Mouse (Mus musculus) lung, embryonic 16.5 days (tissue): Measurements from ENCODE around the gene Zfp800. TPM values are rescaled to one million over a fixed set of nuclear protein-coding genes. Genes with fewer than 3 reads are reported as not detected.

ENCODE experiments used
- ATAC-seq: fragments of 200-750 bp; cut with Nextera tagmentation; 2 replicates; pipeline ENCODE4 v1.8.0; 2017; ENCODE audit warnings: low read depth, mild to moderate bottlenecking, moderate library complexity
- H3K27ac ChIP-seq: fragments of 300-500 bp; sonication (generic); 2 replicates; pipeline ENCODE4 v1.5.1; 2014; ENCODE audit warnings: mild to moderate bottlenecking, control low read depth, low read length
- H3K27me3 ChIP-seq: fragments of 300-500 bp; sonication (generic); 2 replicates; pipeline ENCODE4 v1.6.1; 2014; ENCODE audit warnings: low read depth, low read length, mixed read lengths; ENCODE audit not compliant: control insufficient read depth, insufficient read depth
- H3K36me3 ChIP-seq: fragments of 300-500 bp; sonication (generic); 2 replicates; pipeline ENCODE4 v1.6.1; 2014; ENCODE audit warnings: low read length; ENCODE audit not compliant: control insufficient read depth, insufficient read depth
- H3K4me1 ChIP-seq: fragments of 300-500 bp; sonication (generic); replicated peaks from 2 replicates; pipeline ENCODE4 v1.6.1; 2014; ENCODE audit warnings: low read length, mixed read lengths; ENCODE audit not compliant: control insufficient read depth, insufficient read depth
- H3K4me2 ChIP-seq: fragments of 300-500 bp; sonication (generic); 2 replicates; pipeline ENCODE4 v1.6.1; 2014; ENCODE audit warnings: low read depth, low read length, control low read depth
- H3K4me3 ChIP-seq: fragments of 300-500 bp; sonication (generic); 2 replicates; pipeline ENCODE4 v1.5.1; 2014; ENCODE audit warnings: mild to moderate bottlenecking, low read length, control low read depth
- H3K9ac ChIP-seq: fragments of 300-500 bp; sonication (generic); 2 replicates; pipeline ENCODE4 v1.6.1; 2014; ENCODE audit warnings: low read length, control low read depth
- H3K9me3 ChIP-seq: fragments of 300-500 bp; sonication (generic); 2 replicates; pipeline ENCODE4 v1.6.1; 2016; ENCODE audit warnings: low read length; ENCODE audit not compliant: control insufficient read depth
- WGBS: fragments of 180-500 bp; shearing (Covaris S2); extraction: QIAGEN DNeasy Blood & Tissue Kit; methylation state at CpG from one replicate; pipeline ENCODE4 v1.1.7; 2014; 5-methylcytosine and 5-hydroxymethylcytosine counted together
- polyA plus RNA-seq: library from polyadenylated mRNA; unstranded; fragments of >200 nt; fragmentation: Nextera tagmentation; extraction: Ambion mirVana; gene quantifications from 2 replicates; pipeline ENCODE4 v1.2.1, GENCODE M21; 2015

Zfp800 gene
- polyA plus RNA-seq, 1 experiment from 2014 or later, result 18.0 TPM

DNA sequence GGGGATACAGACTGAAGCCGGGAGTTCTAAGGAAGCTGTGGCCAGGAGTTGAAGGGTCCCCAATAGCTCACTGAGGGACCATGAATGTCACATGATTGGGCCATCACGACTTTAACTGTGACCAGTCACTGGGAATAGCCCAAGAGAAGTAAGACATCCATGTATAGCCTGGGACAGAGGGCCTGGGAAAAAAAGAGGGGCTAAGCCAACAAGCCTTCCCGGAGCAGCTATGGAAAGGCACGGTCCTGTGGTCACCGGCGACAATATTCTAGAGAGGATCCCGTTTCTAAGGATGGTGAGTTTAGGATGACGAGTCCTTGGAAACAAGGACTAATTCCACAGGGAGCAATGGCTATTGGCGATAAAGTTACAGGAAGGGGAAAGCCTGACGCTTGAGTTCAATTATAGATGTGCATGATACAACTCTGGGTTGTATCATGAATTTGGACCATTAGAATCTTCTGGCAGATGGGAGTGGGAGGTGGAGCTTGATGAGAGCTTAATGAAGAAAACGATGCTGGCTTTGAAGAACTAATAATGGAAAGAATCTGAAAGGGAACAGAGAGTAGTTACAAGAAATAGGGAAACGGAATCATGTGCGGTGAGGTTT is 183.0 kb downstream of the Zfp800 start:
- ATAC-seq, result peak; percentile 13; the same call in 1 of the 2 replicates
- H3K9ac ChIP-seq, result peak overlapping the region; percentile 77
- no peaks in the 10 kb centered on the region for H3K9me3 ChIP-seq
- H3K27ac ChIP-seq, result no peak overlapping the region
- no peaks in the 10 kb centered on the region for H3K36me3 ChIP-seq
- H3K4me3 ChIP-seq, result peak overlapping the region; percentile 68
- H3K4me1 ChIP-seq, result no peaks in the 10 kb centered on the region
- 38% methylated on average over 13 of the region's 13 CpGs for WGBS
- H3K27me3 ChIP-seq, result no peaks in the 10 kb centered on the region
- H3K4me2 ChIP-seq, result peak overlapping the region; percentile 93

DNA sequence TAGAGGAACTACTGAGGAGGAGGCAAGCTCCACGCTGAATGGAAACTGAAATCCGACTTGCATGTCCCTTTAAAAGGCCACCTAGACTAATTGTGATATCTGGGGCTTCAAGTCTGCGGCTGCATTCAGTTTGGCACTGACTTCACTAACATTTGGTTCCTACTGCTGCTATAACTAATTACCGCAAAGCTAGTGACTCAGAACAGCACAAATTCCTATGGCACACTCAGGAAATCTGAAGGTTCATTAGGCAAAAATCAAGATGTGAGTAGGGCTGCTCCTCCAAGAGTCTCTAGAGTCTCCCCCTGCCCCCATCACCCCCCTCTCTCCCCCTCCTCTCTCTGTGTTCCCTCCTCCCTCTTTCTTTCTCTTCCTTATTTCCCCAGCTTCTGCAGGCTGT is 194.4 kb downstream of the Zfp800 start:
- no peak overlapping the region for H3K4me2 ChIP-seq
- no peaks in the 10 kb centered on the region for H3K9me3 ChIP-seq
- H3K4me3 ChIP-seq, result no peak overlapping the region
- ATAC-seq, result no peak
- H3K27me3 ChIP-seq, result no peaks in the 10 kb centered on the region
- no peaks in the 10 kb centered on the region for H3K4me1 ChIP-seq
- 48% methylated on average over 4 of the region's 4 CpGs for WGBS
- no peak overlapping the region for H3K9ac ChIP-seq
- no peaks in the 10 kb centered on the region for H3K36me3 ChIP-seq
- no peak overlapping the region for H3K27ac ChIP-seq

DNA sequence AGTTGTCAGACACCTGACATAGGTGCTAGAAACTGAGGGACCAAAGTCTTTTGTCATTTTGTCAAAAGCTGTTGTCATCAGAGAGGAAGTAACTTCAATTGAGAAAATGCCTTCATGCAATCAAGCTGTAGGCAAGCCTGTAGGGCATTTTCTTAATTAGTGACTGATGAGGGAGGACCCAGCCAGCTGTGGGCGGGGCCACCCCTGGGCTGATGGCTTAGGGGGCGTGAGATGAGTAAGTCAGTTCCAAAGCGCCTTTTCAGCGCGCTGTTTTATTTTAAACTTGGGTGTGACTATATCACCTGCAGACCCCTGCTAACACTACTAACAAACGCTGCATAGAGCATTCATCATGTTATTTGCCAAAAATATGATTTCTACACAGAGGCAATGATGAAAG is 195.0 kb downstream of the Zfp800 start:
- no peaks in the 10 kb centered on the region for H3K27me3 ChIP-seq
- H3K4me1 ChIP-seq, result no peaks in the 10 kb centered on the region
- no peaks in the 10 kb centered on the region for H3K36me3 ChIP-seq
- no peak overlapping the region for H3K27ac ChIP-seq
- ATAC-seq, result no peak
- WGBS, result 51% methylated on average over 6 of the region's 6 CpGs
- H3K4me2 ChIP-seq, result no peak overlapping the region
- H3K9ac ChIP-seq, result no peak overlapping the region
- no peaks in the 10 kb centered on the region for H3K9me3 ChIP-seq
- no peak overlapping the region for H3K4me3 ChIP-seq

DNA sequence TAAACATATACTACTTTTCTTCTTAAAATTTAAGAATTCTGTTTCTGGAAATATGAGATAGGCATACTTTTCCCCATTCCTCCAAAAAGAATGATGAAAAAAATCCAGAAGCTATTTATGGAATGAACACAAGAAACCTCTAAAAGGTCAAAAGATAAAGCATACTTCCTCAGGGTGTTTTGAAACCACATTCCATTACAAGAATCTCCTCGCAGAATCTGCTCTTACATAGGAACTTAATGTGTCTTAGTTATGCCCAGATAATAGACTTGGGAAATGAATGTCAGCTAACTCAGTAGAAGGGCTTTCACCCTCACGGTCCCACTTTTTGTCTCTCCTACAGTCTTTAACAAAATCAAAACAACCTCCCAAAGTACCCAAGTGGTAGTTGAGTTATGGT is 203.9 kb downstream of the Zfp800 start:
- Histone ChIP-seq H3K27ac (no peak overlapping the region), H3K36me3 (no peaks in the 10 kb centered on the region), H3K9ac (no peak overlapping the region), H3K9me3 (no peaks in the 10 kb centered on the region), H3K27me3 (no peaks in the 10 kb centered on the region), H3K4me3 (no peak overlapping the region), H3K4me2 (no peak overlapping the region), H3K4me1 (no peaks in the 10 kb centered on the region)
- WGBS, result 46% methylated on average over 2 of the region's 2 CpGs
- ATAC-seq, result no peak

DNA sequence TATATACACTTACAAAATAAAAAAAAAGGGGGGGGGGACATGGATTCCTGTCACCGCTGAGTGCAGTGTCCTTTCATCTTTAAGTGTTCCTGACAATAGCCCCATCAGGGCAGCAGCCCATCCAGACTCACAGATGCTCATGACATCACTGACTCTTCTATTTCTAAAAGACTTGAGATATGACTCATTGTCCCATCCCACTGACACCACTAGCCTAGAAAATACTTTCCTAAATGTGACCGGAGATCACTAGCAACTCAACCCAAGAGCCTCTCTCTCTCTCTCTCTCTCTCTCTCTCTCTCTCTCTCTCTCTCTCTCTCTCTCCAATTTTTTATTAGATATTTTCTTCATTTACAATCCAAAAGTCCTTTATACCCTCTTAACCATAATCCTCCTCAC is 205.9 kb downstream of the Zfp800 start:
- WGBS, result 82% methylated on average over 2 of the region's 2 CpGs
- no peak overlapping the region for H3K4me3 ChIP-seq
- no peaks in the 10 kb centered on the region for H3K36me3 ChIP-seq
- H3K4me1 ChIP-seq, result no peaks in the 10 kb centered on the region
- H3K9me3 ChIP-seq, result no peaks in the 10 kb centered on the region
- H3K27ac ChIP-seq, result no peak overlapping the region
- H3K27me3 ChIP-seq, result no peaks in the 10 kb centered on the region
- no peak overlapping the region for H3K9ac ChIP-seq
- no peak for ATAC-seq
- no peak overlapping the region for H3K4me2 ChIP-seq

Other genes with a start within 250 kb of the Zfp800 start
- gene Arf5, start 25.6 kb upstream of the Zfp800 start, polyA plus RNA-seq, result 342 and 379 TPM in 2 replicates
- 0.08 TPM in 1 of 2 replicates, not detected in the other for gene Fscn3, start 29.8 kb upstream of the Zfp800 start, polyA plus RNA-seq
- gene Gcc1, start 30.4 kb upstream of the Zfp800 start, polyA plus RNA-seq, result 11.3 and 12.3 TPM in 2 replicates
- gene Pax4, start 51.3 kb upstream of the Zfp800 start, polyA plus RNA-seq, result not detected in 2 replicates
- 121 and 128 TPM in 2 replicates for gene Snd1, start 77.1 kb upstream of the Zfp800 start, polyA plus RNA-seq